Mouse (Mus musculus) neural tube, embryonic 14.5 days (tissue): ENCODE measurements at regions not wholly inside any gene's neighbourhood (a gene's known extent, or its start where the extent isn't known, plus 50 kb on each side); places are given as distances from the start of the nearest gene placed in this dataset.

Source experiments
- ATAC-seq: fragments of 200-750 bp; cut with Nextera tagmentation; 2 replicates; pipeline ENCODE4 v1.8.0; 2017; ENCODE audit warnings: low read depth, mild to moderate bottlenecking, moderate TSS enrichment, moderate library complexity
- H3K27ac ChIP-seq: fragments of 300-500 bp; sonication (generic); 2 replicates; pipeline ENCODE4 v1.5.1; 2014; ENCODE audit warnings: low read depth, mild to moderate bottlenecking, control low read depth, low read length, moderate library complexity, mixed read lengths
- H3K27me3 ChIP-seq: fragments of 300-500 bp; sonication (generic); 2 replicates; pipeline ENCODE4 v1.6.1; 2014; ENCODE audit warnings: low read length; ENCODE audit not compliant: control insufficient read depth, insufficient read depth
- H3K36me3 ChIP-seq: fragments of 300-500 bp; sonication (generic); 2 replicates; pipeline ENCODE4 v1.6.1; 2014; ENCODE audit warnings: low read length, mixed read lengths; ENCODE audit not compliant: control insufficient read depth, insufficient read depth
- H3K4me1 ChIP-seq: fragments of 300-500 bp; sonication (generic); 2 replicates; pipeline ENCODE4 v1.6.1; 2014; ENCODE audit warnings: low read length; ENCODE audit not compliant: control insufficient read depth, insufficient read depth
- H3K4me2 ChIP-seq: fragments of 300-500 bp; sonication (generic); 2 replicates; pipeline ENCODE4 v1.6.1; 2014; ENCODE audit warnings: mild to moderate bottlenecking, low read depth, low read length, control low read depth
- H3K4me3 ChIP-seq: fragments of 300-500 bp; sonication (generic); 2 replicates; pipeline ENCODE4 v1.5.1; 2014; ENCODE audit warnings: low read depth, low read length, control low read depth, mixed read lengths
- H3K9ac ChIP-seq: fragments of 300-500 bp; sonication (generic); replicated peaks from 2 replicates; pipeline ENCODE4 v1.6.1; 2014; ENCODE audit warnings: low read depth, mild to moderate bottlenecking, control low read depth, low read length, mixed read lengths
- H3K9me3 ChIP-seq: fragments of 300-500 bp; sonication (generic); 2 replicates; pipeline ENCODE4 v1.6.1; 2016; ENCODE audit warnings: low read length; ENCODE audit not compliant: control insufficient read depth
- WGBS: fragments of 180-500 bp; shearing (Covaris S2); extraction: QIAGEN DNeasy Blood & Tissue Kit; methylation state at CpG from one replicate; pipeline ENCODE4 v1.1.7; 2014; 5-methylcytosine and 5-hydroxymethylcytosine counted together

- H3K27me3 ChIP-seq = no peaks in the 10 kb centered on the region
- H3K4me3 ChIP-seq = no peak overlapping the region
- H3K9me3 ChIP-seq = no peaks in the 10 kb centered on the region
- no peak overlapping the region for H3K27ac ChIP-seq
- no peak for ATAC-seq
- no peak overlapping the region for H3K9ac ChIP-seq
- WGBS = 89% methylated on average over 4 of the region's 4 CpGs
- H3K4me2 ChIP-seq = no peak overlapping the region
- no peaks in the 10 kb centered on the region for H3K4me1 ChIP-seq
- H3K36me3 ChIP-seq = no peaks in the 10 kb centered on the region
Observed at GRCm38 (mm10) chr5:119448494-119448893, 222.0 kb upstream of the Tbx3 start.

GRCm38 (mm10) chr5:119449166-119449565 is 221.3 kb upstream of the Tbx3 start:
- H3K27me3 ChIP-seq = no peaks in the 10 kb centered on the region
- H3K9ac ChIP-seq = no peak overlapping the region
- H3K4me2 ChIP-seq = no peak overlapping the region
- H3K27ac ChIP-seq = no peak overlapping the region
- no peak overlapping the region for H3K4me3 ChIP-seq
- 66% methylated on average over 7 of the region's 7 CpGs for WGBS
- no peaks in the 10 kb centered on the region for H3K4me1 ChIP-seq
- no peaks in the 10 kb centered on the region for H3K36me3 ChIP-seq
- no peaks in the 10 kb centered on the region for H3K9me3 ChIP-seq
- no peak for ATAC-seq

- H3K9ac ChIP-seq = no peak overlapping the region
Observed at GRCm38 (mm10) chr5:119459751-119460150, 210.7 kb upstream of the Tbx3 start.

GRCm38 (mm10) chr5:119462659-119463530 is 207.6 kb upstream of the Tbx3 start:
- Histone ChIP-seq H3K27me3 (no peaks in the 10 kb centered on the region), H3K4me2 (no peak overlapping the region), H3K4me3 (no peak overlapping the region), H3K9ac (no peak overlapping the region), H3K27ac (no peak overlapping the region), H3K36me3 (no peaks in the 10 kb centered on the region), H3K9me3 (no peaks in the 10 kb centered on the region), H3K4me1 (no peaks in the 10 kb centered on the region)
- 66% methylated on average over 14 of the region's 14 CpGs for WGBS
- no peak for ATAC-seq

More at GRCm38 (mm10) chr5:119459751-119460150, 210.7 kb upstream of the Tbx3 start:
- H3K4me3 ChIP-seq = no peak overlapping the region
- 87% methylated on average over 3 of the region's 3 CpGs for whole genome bisulfite sequencing
- no peak overlapping the region for H3K4me2 ChIP-seq
- H3K27me3 ChIP-seq = no peaks in the 10 kb centered on the region
- no peaks in the 10 kb centered on the region for H3K4me1 ChIP-seq
- no peaks in the 10 kb centered on the region for H3K36me3 ChIP-seq
- H3K27ac ChIP-seq = no peak overlapping the region
- no peaks in the 10 kb centered on the region for H3K9me3 ChIP-seq
- ATAC-seq = no peak

GRCm38 (mm10) chr5:119464553-119464952 is 205.9 kb upstream of the Tbx3 start:
- no peak overlapping the region for H3K4me3 ChIP-seq
- H3K9me3 ChIP-seq = no peaks in the 10 kb centered on the region
- H3K36me3 ChIP-seq = no peaks in the 10 kb centered on the region
- no peak overlapping the region for H3K27ac ChIP-seq
- whole genome bisulfite sequencing = 82% methylated on average over 4 of the region's 4 CpGs
- H3K4me2 ChIP-seq = no peak overlapping the region
- H3K4me1 ChIP-seq = no peaks in the 10 kb centered on the region
- H3K27me3 ChIP-seq = no peaks in the 10 kb centered on the region
- no peak for ATAC-seq
- H3K9ac ChIP-seq = no peak overlapping the region

- Histone ChIP-seq H3K9me3 (no peaks in the 10 kb centered on the region), H3K9ac (no peak overlapping the region), H3K4me1 (no peaks in the 10 kb centered on the region), H3K27me3 (no peaks in the 10 kb centered on the region), H3K4me3 (no peak overlapping the region), H3K36me3 (no peaks in the 10 kb centered on the region), H3K27ac (no peak overlapping the region), H3K4me2 (no peak overlapping the region)
- 78% methylated on average over 13 of the region's 13 CpGs for WGBS
- ATAC-seq = no peak
Observed at GRCm38 (mm10) chr5:119467346-119468085, 203.0 kb upstream of the Tbx3 start.

- Histone ChIP-seq H3K4me3 (no peak overlapping the region), H3K27me3 (no peaks in the 10 kb centered on the region), H3K4me2 (no peak overlapping the region), H3K4me1 (no peaks in the 10 kb centered on the region), H3K27ac (no peak overlapping the region), H3K9ac (no peak overlapping the region), H3K9me3 (no peaks in the 10 kb centered on the region), H3K36me3 (no peaks in the 10 kb centered on the region)
- 83% methylated on average over 2 of the region's 2 CpGs for WGBS
- ATAC-seq = no peak
Observed at GRCm38 (mm10) chr5:119477926-119478325, 192.5 kb upstream of the Tbx3 start.

GRCm38 (mm10) chr5:119478331-119478730 is 192.1 kb upstream of the Tbx3 start:
- no peak for ATAC-seq
- H3K4me2 ChIP-seq = no peak overlapping the region
- no peaks in the 10 kb centered on the region for H3K36me3 ChIP-seq
- no peaks in the 10 kb centered on the region for H3K27me3 ChIP-seq
- no peak overlapping the region for H3K27ac ChIP-seq
- H3K9me3 ChIP-seq = no peaks in the 10 kb centered on the region
- H3K4me3 ChIP-seq = no peak overlapping the region
- WGBS = 85% methylated on average over 4 of the region's 4 CpGs
- no peak overlapping the region for H3K9ac ChIP-seq
- no peaks in the 10 kb centered on the region for H3K4me1 ChIP-seq
